8 mouse cellular contexts compared by ENCODE assay signal in the genomic region with DNA sequence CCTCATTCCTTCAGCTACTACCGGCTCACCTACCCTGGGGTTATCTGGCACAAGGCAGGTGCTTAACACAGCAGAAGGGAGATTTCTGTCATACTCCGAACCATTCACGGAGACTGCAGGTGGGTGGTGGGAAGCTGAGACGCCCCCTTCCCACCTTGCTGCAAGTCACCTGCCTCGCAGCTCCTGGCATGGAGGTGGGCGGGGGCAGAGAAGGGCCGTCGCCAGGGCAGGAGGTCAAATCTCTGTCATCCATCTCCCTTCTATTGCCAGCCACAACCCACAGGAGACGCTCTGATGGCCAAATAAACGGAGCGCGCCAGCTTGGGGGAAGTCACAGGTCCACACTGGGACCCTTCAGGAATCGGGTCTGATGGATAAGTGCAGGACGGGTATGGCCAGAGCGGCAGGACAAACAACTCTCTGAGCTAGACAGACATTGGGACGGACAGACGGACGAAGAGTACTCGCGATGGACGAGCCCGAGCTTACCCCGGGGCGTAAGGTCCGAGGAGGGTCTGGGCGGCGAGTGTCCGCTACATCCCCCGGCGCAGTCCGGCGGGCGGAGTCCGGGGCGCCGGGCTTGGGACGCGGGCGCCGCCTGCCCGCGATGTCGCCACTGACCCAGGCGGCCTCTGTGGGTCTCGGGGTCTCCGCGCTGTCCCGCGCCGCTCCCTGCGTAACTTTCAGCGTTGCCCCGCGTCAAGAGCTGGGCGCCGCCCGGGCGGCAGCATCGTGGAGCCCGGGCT. TPM values are rescaled to one million over a fixed set of nuclear protein-coding genes. Genes with fewer than 3 reads are reported as not detected.
DNase-seq lines count a peak whose midpoint lies in the region; ATAC-seq lines count a peak whose summit lies in the region.

A gene (minus strand): TSS at position 535 of the 746 bp plus-strand sequence.

- H3K4me2 ChIP-seq in embryonic facial prominence, embryonic 11.5 days (ENCODE audit: low read depth, low read length): peak within 1 kb of the TSS; percentile 99
- H3K4me2 ChIP-seq in intestine, embryonic 15.5 days (replicated peaks): peak within 1 kb of the TSS; percentile 100
- H3K4me2 ChIP-seq in midbrain, embryonic 13.5 days (replicated peaks): peak within 1 kb of the TSS; percentile 99

- H3K36me3 ChIP-seq in embryonic facial prominence, embryonic 11.5 days (replicated peaks; ENCODE audit: control insufficient read depth, insufficient read depth, low read depth, low read length): no peaks in the 10 kb centered on the region
- H3K36me3 ChIP-seq in intestine, embryonic 15.5 days: no peaks in the 10 kb centered on the region
- H3K36me3 ChIP-seq in midbrain, embryonic 13.5 days: no peaks in the 10 kb centered on the region

- H3K9me3 ChIP-seq in embryonic facial prominence, embryonic 11.5 days (replicated peaks; ENCODE audit: control insufficient read depth, low read length): no peaks in the 10 kb centered on the region
- H3K9me3 ChIP-seq in intestine, embryonic 15.5 days: no peaks in the 10 kb centered on the region
- H3K9me3 ChIP-seq in midbrain, embryonic 13.5 days: no peaks in the 10 kb centered on the region

- peak within 1 kb of the TSS; percentile 51 for H3K9ac ChIP-seq in embryonic facial prominence, embryonic 11.5 days (replicated peaks; ENCODE audit: low read length)
- H3K9ac ChIP-seq in intestine, embryonic 15.5 days: peak within 1 kb of the TSS; percentile 50
- H3K9ac ChIP-seq in midbrain, embryonic 13.5 days (replicated peaks): peak within 1 kb of the TSS; percentile 59

- ATAC-seq in embryonic facial prominence, embryonic 11.5 days (replicated peaks; ENCODE audit: insufficient number of reproducible peaks, low FRiP score, low TSS enrichment, low read depth): no peak
- peak; percentile 23 for ATAC-seq in intestine, embryonic 15.5 days
- ATAC-seq in midbrain, embryonic 13.5 days: no peak

- H3K4me3 ChIP-seq in embryonic facial prominence, embryonic 11.5 days (ENCODE audit: low read depth, low read length): peak within 1 kb of the TSS; percentile 55
- peak within 1 kb of the TSS; percentile 59 for H3K4me3 ChIP-seq in intestine, embryonic 15.5 days (replicated peaks)
- H3K4me3 ChIP-seq in midbrain, embryonic 13.5 days (replicated peaks): peak within 1 kb of the TSS; percentile 54

- no peak within 1 kb of the TSS for H3K27ac ChIP-seq in embryonic facial prominence, embryonic 11.5 days (replicated peaks; ENCODE audit: low read depth, low read length)
- no peak within 1 kb of the TSS for H3K27ac ChIP-seq in intestine, embryonic 15.5 days
- H3K27ac ChIP-seq in midbrain, embryonic 13.5 days: no peak within 1 kb of the TSS

- peaks cover 52% of the 10 kb centered on the region for H3K27me3 ChIP-seq in embryonic facial prominence, embryonic 11.5 days (ENCODE audit: control insufficient read depth, insufficient read depth, low read length)
- H3K27me3 ChIP-seq in intestine, embryonic 15.5 days (replicated peaks): peaks cover 87% of the 10 kb centered on the region
- peaks cover 91% of the 10 kb centered on the region for H3K27me3 ChIP-seq in midbrain, embryonic 13.5 days

- WGBS in embryonic facial prominence, embryonic 11.5 days: under 1% methylated on average over 60 of the region's 60 CpGs
- under 1% methylated on average over 60 of the region's 60 CpGs for WGBS in intestine, embryonic 15.5 days
- under 1% methylated on average over 60 of the region's 60 CpGs for WGBS in midbrain, embryonic 13.5 days

- H3K4me1 ChIP-seq in embryonic facial prominence, embryonic 11.5 days (ENCODE audit: control insufficient read depth, insufficient read depth, low read length): peaks cover 8% of the 10 kb centered on the region
- peaks cover 14% of the 10 kb centered on the region for H3K4me1 ChIP-seq in intestine, embryonic 15.5 days (replicated peaks)
- H3K4me1 ChIP-seq in midbrain, embryonic 13.5 days (replicated peaks): peaks cover 26% of the 10 kb centered on the region

- peak; percentile 13 for DNase-seq in kidney, postnatal 10 days
- no peak for DNase-seq in kidney, adult 9 months
- DNase-seq in embryonic facial prominence, embryonic 11.5 days (ENCODE audit: low spot score): no peak
- no peak for DNase-seq in right cerebral cortex, postnatal 14 days
- no peak for DNase-seq in urinary bladder, postnatal 4 days (ENCODE audit: low spot score in 2 of 2)
- no peak for DNase-seq in urinary bladder, postnatal 36 days (ENCODE audit: low spot score in 2 of 2)

RNA-seq across cellular contexts. Expression of the gene that starts here (rescaled TPM):
- polyA plus RNA-seq in embryonic facial prominence, embryonic 11.5 days (2014; fragmentation: Nextera tagmentation; extraction: Ambion mirVana): 0.25 TPM in 1 of 2 replicates, not detected in the other
- polyA plus RNA-seq in intestine, embryonic 15.5 days (2015; fragmentation: Nextera tagmentation; extraction: Ambion mirVana): not detected in 2 replicates
- polyA plus RNA-seq in midbrain, embryonic 13.5 days (2015; fragmentation: Nextera tagmentation; extraction: Ambion mirVana): not detected in 2 replicates

Comparison
In these comparisons a context has a peak if more than half of its experiments do, and no peak if none do; other contexts are left out.
1. Peak in ATAC-seq, H3K4me3 ChIP-seq, H3K9ac ChIP-seq and H3K4me2 ChIP-seq in intestine, embryonic 15.5 days; RNA of the gene not detected or under 1 TPM.